Mouse (Mus musculus) mesoderm, embryonic 11.5 days (tissue): Measurements from ENCODE around the gene Esp22.

Source experiments
- DNase-seq: peaks from one replicate; pipeline ENCODE4 v3.0.0-alpha.2; 2012; ENCODE audit warnings: low read depth, low spot score

The Esp22 gene

DNA sequence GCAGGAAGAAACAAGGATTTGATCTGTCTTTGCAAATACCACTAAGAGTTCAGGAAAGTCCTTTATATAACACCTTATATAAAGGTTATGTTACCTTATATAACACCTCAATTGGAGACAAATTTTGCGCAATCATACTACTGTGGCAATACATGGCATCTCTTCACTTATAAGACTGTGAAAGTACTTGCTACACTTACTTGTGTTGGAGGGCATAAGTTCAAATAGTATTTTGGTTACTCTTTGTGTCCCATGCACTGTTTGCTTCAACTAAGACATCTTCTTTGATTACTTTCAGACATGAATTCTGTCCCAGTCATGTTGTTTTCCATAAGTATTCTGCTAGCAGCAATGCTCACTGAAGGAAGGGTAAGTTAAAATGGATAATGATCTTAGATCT is at the start of gene Esp22:
TSS of gene Esp22 (plus strand) at position 301 of the 400 bp plus-strand sequence.
- DNase-seq, result no peak

DNA sequence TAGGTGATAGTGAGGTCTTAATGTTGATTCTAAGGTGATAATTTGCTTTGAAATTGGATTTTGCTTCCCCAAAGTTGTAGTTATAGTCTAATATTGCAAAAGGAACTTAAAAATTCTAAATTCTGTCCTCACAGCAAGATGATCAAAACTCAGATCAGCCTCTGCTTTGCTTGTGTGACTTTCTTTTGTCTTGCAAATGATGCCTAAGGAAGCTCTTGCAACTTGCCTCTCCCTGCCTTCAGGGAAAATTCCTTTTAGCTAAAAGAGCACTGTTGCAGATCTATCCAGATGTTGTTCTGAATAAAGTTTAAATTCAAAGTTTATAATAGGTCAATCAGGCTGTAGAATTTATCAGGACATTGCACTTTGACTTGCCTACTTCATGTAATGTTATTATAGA is 31.5 kb upstream of the Esp22 start:
- no peak for DNase-seq

GRCm38 (mm10) chr17:39076937-39077336 is 18.2 kb upstream of the Esp22 start, which contains the start of gene Esp23:
Esp23 (minus strand) TSS chr17:39077037.
- no peak for DNase-seq

DNA sequence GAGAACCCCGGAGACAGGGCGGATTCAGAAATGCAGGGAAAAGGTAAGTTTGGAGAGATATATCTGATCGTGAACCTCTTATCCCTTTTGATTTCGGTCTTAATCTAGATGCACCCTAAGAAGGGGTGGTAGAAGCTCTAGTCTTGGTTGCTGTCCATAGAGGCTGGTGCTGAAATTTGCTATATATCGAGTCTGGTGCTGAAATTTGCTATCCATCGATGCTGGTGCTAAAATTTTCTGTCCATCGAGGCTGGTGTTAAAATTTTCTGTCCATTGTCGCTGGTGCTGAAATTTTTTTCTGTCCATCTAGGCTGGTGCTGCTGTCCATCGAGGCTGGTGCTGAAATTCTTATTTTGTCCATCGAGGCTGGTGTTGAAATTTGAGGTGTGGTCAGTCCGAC is 12.0 kb downstream of the Esp22 start:
- DNase-seq, result peak; percentile 32

DNA sequence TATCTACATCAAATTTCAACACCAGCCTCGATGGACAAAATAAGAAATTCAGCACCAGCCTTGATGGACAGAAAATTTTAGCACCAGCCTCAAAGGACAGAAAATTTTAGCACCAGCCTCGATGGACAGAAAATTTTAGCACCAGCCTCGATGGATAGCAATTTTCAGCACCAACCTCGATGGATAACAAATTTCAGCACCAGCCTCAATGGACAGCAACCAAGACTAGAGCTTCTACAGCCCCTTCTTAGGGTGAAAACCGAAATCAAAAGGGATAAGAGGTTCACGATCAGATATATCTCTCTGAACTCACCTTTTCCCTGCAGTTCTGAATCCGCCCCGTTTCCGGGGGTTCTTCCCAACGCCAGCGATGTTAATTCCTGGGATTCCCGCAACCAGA is 34.0 kb downstream of the Esp22 start:
- peak; percentile 1 for DNase-seq
